Mouse (Mus musculus) hindbrain, embryonic 14.5 days (tissue): ENCODE measurements around the gene Lysmd3. TPM values are rescaled to one million over a fixed set of nuclear protein-coding genes. Genes with fewer than 3 reads are reported as not detected.
A peak's percentile ranks its signal among the peaks of the same experiment; 100 is the strongest.
"Not testable (repeated sequence)": the region's sequence is repeated elsewhere in the genome, so short reads cannot be mapped to it uniquely, and the experiment has no call there.

Source experiments
- ATAC-seq: fragments of 200-750 bp; cut with Nextera tagmentation; 2 replicates; pipeline ENCODE4 v1.8.0; 2017; ENCODE audit warnings: moderate number of reproducible peaks, mild to moderate bottlenecking, moderate TSS enrichment, moderate library complexity; ENCODE audit not compliant: low FRiP score
- DNase-seq: peaks from one replicate; pipeline ENCODE4 v3.0.0-alpha.2; 2015; ENCODE audit warnings: low spot score
- H3K27ac ChIP-seq: fragments of 300-500 bp; sonication (generic); 2 replicates; pipeline ENCODE4 v1.5.1; 2014; ENCODE audit warnings: mild to moderate bottlenecking, moderate library complexity
- H3K27me3 ChIP-seq: fragments of 300-500 bp; sonication (generic); 2 replicates; pipeline ENCODE4 v1.6.1; 2014; ENCODE audit warnings: mild to moderate bottlenecking, low read length, mixed read lengths; ENCODE audit not compliant: control insufficient read depth, insufficient read depth
- H3K36me3 ChIP-seq: fragments of 300-500 bp; sonication (generic); replicated peaks from 2 replicates; pipeline ENCODE4 v1.6.1; 2014; ENCODE audit not compliant: control insufficient read depth, insufficient read depth
- H3K4me1 ChIP-seq: fragments of 300-500 bp; sonication (generic); replicated peaks from 2 replicates; pipeline ENCODE4 v1.6.1; 2014; ENCODE audit warnings: antibody characterized with exemption, low read length, mixed read lengths; ENCODE audit not compliant: control insufficient read depth, insufficient read depth
- H3K4me2 ChIP-seq: fragments of 300-500 bp; sonication (generic); replicated peaks from 2 replicates; pipeline ENCODE4 v1.6.1; 2014; ENCODE audit warnings: mild to moderate bottlenecking, moderate library complexity
- H3K4me3 ChIP-seq: fragments of 300-500 bp; sonication (generic); replicated peaks from 2 replicates; pipeline ENCODE4 v1.5.1; 2014; ENCODE audit warnings: mild to moderate bottlenecking, low read length
- H3K9ac ChIP-seq: fragments of 300-500 bp; sonication (generic); 2 replicates; pipeline ENCODE4 v1.6.1; 2014
- H3K9me3 ChIP-seq: fragments of 300-500 bp; sonication (generic); 2 replicates; pipeline ENCODE4 v1.6.1; 2016; ENCODE audit warnings: low read length; ENCODE audit not compliant: control insufficient read depth
- WGBS: fragments of 180-500 bp; shearing (Covaris S2); extraction: QIAGEN DNeasy Blood & Tissue Kit; methylation state at CpG from one replicate; pipeline ENCODE4 v1.1.7; 2014; 5-methylcytosine and 5-hydroxymethylcytosine counted together
- polyA plus RNA-seq: library from polyadenylated mRNA; unstranded; fragments of >200 nt; fragmentation: Nextera tagmentation; extraction: Ambion mirVana; gene quantifications from 2 replicates; pipeline ENCODE4 v1.2.1, GENCODE M21; 2014

Lysmd3 gene
- polyA plus RNA-seq, 1 experiment from 2014 or later = 23.8 TPM

- Histone ChIP-seq H3K4me1 (no peaks in the 10 kb centered on the region), H3K4me2 (peak overlapping the region; percentile 48), H3K9ac (no peak overlapping the region), H3K27me3 (no peaks in the 10 kb centered on the region), H3K27ac (no peak overlapping the region), H3K36me3 (no peaks in the 10 kb centered on the region), H3K4me3 (no peak overlapping the region), H3K9me3 (no peaks in the 10 kb centered on the region)
- ATAC-seq (peak; percentile 59), DNase-seq (peak; percentile 81)
- 1% methylated on average over 8 of the region's 8 CpGs for WGBS
Measured at GRCm38 (mm10) chr13:81641289-81642045, 16.0 kb upstream of the Lysmd3 start.

DNA sequence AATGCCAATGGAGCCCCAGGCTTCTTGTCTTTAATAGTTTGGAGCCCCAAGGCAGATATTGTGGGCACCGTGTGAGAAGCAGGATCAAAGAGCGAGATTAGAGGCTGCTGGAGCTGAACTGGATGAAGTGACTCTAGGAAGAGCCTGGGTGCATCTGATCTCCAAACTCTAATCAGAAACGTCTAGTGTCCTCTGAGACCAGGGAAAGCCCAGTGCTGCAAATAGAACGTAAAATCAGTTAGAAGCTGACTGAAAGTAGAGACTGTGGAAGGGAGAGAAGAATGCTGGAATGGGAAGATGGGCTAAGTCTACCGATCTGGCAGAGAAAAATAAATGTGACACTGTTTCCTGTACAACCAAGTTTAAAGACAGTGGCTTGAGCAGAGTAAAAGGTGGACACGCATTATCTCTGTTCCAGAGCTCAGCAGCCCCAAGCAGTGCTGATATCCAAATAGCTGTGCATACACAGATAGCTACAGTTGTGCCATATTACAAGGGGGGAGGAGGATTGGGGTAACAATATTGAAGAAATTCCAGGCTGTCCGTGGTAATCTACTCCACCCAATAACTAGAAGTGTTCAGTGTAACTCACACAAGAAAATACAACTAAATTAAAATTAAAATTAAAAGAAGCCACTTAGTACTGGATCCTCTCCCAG, 14.8 kb upstream of the Lysmd3 start:
- Histone ChIP-seq H3K4me2 (no peak overlapping the region), H3K4me1 (no peaks in the 10 kb centered on the region), H3K36me3 (no peaks in the 10 kb centered on the region), H3K27ac (no peak overlapping the region), H3K9me3 (no peaks in the 10 kb centered on the region), H3K4me3 (no peak overlapping the region), H3K27me3 (no peaks in the 10 kb centered on the region), H3K9ac (no peak overlapping the region)
- ATAC-seq (no peak), DNase-seq (no peak)
- WGBS = 59% methylated on average over 7 of the region's 7 CpGs

DNA sequence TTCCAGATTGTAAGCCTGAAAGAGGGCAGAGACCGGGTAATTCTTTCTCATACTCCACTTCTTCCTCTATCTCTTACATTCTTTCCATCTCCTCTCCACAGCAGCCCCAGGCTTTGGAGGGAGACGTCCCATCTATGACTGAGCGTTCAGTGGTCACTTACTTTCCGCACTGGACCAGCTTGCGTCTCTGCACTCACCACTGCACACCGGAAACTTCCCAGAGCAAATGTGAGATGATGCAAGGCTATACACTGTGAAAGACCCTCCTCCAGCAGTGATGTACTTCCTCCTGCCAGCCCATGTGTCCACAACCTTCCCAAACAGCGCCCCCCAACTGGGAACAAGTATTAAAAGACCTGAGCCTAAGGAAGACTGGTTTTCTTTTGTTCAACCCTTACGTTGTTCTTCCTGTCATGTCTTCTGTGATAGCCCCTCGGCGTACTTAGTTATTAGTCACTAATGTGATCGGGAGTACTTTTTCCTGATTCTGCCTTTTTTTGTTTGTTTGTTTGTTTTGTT, 13.4 kb upstream of the Lysmd3 start:
- WGBS = 93% methylated on average over 11 of the region's 11 CpGs
- no peak overlapping the region for H3K4me3 ChIP-seq
- H3K27ac ChIP-seq = no peak overlapping the region
- H3K9me3 ChIP-seq = no peaks in the 10 kb centered on the region
- DNase-seq = no peak
- no peak overlapping the region for H3K9ac ChIP-seq
- H3K4me2 ChIP-seq = no peak overlapping the region
- H3K36me3 ChIP-seq = no peaks in the 10 kb centered on the region
- no peaks in the 10 kb centered on the region for H3K4me1 ChIP-seq
- H3K27me3 ChIP-seq = no peaks in the 10 kb centered on the region
- ATAC-seq = no peak

DNA sequence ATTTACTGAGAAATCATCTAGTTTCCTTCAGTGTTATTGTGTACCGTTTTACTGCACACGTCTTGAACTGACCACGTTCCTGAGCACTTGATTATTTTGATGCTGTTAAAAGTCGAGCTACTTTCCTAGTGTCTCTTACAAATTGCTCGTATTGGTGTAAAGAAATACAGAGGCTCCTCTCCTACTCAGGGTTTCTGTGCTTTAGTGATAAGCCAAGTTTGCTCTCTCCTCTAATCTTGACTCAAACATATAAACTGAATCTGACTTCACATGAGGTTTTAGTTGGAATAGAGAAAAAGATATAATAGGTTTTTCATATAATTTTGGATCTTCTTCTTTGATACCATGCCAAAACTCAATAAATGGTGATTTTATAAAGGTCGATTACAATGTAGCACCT, 11.1 kb upstream of the Lysmd3 start:
- no peak overlapping the region for H3K4me2 ChIP-seq
- DNase-seq = no peak
- H3K9ac ChIP-seq = no peak overlapping the region
- no peaks in the 10 kb centered on the region for H3K36me3 ChIP-seq
- H3K27me3 ChIP-seq = no peaks in the 10 kb centered on the region
- H3K9me3 ChIP-seq = no peaks in the 10 kb centered on the region
- no peak overlapping the region for H3K27ac ChIP-seq
- WGBS = 87% methylated on average over 6 of the region's 6 CpGs
- no peak overlapping the region for H3K4me3 ChIP-seq
- no peaks in the 10 kb centered on the region for H3K4me1 ChIP-seq
- no peak for ATAC-seq

DNA sequence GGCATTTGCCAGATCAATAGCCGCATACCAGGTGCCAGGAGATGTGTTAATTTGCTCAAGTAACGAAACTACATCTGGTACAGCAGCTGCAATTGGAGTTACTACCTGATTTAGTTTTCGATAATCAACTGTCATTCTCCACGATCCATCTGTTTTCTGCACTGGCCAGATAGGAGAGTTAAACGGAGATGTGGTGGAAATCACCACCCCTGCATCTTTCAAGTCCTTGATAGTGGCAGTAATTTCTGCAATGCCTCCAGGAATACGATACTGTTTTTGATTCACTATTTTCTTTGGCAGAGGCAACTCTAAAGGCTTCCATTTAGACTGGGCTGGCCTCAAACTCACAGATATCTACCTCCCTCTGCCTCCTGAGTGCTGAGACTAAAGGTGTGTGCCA, 7.1 kb upstream of the Lysmd3 start:
- not testable (repeated sequence) for H3K9me3 ChIP-seq, H3K27me3 ChIP-seq, H3K4me1 ChIP-seq, H3K4me2 ChIP-seq, ATAC-seq, H3K27ac ChIP-seq, H3K9ac ChIP-seq, H3K36me3 ChIP-seq, DNase-seq, H3K4me3 ChIP-seq
- WGBS = 81% methylated on average over 4 of the region's 6 CpGs

- Histone ChIP-seq H3K4me1 (peaks cover 20% of the 10 kb centered on the region), H3K4me3 (peak overlapping the region; percentile 79; the same call in 1 of the 2 replicates), H3K4me2 (peak overlapping the region; percentile 74), H3K27me3 (no peaks in the 10 kb centered on the region), H3K36me3 (no peaks in the 10 kb centered on the region), H3K27ac (peak overlapping the region; percentile 88; the same call in 1 of the 2 replicates), H3K9ac (no peak overlapping the region), H3K9me3 (no peaks in the 10 kb centered on the region)
- 4% methylated on average over 14 of the region's 14 CpGs for WGBS
- no peak for ATAC-seq
- peak; percentile 49 for DNase-seq
Measured at GRCm38 (mm10) chr13:81656091-81656850, 1.2 kb upstream of the Lysmd3 start.

DNA sequence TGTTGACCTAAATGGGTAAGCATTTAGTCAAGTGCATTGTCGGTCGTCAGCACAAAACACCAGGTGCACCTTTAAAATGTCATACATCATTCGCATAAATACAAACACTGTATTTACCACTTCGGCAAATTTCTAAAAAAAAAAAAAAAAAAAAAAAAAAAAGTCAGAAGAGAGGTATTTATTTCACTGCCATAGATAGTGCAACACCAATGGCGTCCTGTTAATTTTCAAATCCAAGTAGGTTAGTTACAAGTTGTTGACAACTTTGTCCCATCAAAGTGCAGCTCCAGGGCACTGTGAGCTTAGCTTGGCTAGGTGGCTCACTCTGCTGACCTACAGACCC, 484 bp upstream of the Lysmd3 start:
- Histone ChIP-seq H3K27ac (peak overlapping the region; percentile 88), H3K36me3 (no peaks in the 10 kb centered on the region), H3K4me1 (peaks cover 20% of the 10 kb centered on the region), H3K9me3 (no peaks in the 10 kb centered on the region), H3K27me3 (no peaks in the 10 kb centered on the region), H3K9ac (peak overlapping the region; percentile 79), H3K4me3 (peak overlapping the region; percentile 79), H3K4me2 (peak overlapping the region; percentile 74)
- no peak for ATAC-seq
- no peak for DNase-seq
- WGBS = 3% methylated on average over 5 of the region's 5 CpGs

DNA sequence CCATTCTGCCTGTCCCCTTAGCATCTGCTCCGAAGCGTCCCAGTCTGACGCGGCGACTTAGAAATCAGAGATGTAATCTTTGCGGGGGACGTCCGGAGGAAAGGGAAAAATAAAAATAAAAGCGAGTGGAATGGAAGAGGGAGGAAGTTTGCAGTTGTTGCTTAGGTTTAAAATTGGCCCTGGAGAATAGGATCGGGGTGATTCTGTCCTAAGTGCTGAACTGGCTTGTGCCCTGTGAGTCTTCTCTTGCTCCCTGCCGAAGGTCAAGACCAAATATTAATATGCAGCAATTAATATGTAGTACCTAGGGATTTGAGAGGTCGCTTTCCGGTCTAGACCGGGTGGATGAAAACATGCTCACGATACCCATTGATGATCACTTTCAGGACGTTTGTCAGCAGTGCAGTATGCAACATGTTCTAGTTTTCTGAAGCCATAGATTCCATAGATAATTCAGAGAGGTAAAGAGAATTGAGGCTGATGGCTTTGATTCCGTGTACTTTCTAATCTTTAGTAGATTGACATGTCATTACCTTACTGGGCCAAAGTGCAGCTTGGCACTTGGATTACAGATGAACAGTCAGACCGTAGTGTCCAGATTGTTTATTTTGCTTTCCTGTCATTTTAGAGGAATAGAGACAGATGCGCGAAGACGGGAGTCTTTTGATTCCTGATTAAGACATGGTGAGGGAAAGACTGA, 740 bp downstream of the Lysmd3 start:
- WGBS = 6% methylated on average over 21 of the region's 21 CpGs
- H3K4me1 ChIP-seq = peaks cover 20% of the 10 kb centered on the region
- ATAC-seq (no peak), DNase-seq (peak; percentile 36)
- no peaks in the 10 kb centered on the region for H3K9me3 ChIP-seq
- H3K9ac ChIP-seq = peak overlapping the region; percentile 79
- peak overlapping the region; percentile 88 for H3K27ac ChIP-seq
- H3K4me3 ChIP-seq = peak overlapping the region; percentile 79
- no peaks in the 10 kb centered on the region for H3K27me3 ChIP-seq
- peak overlapping the region; percentile 74 for H3K4me2 ChIP-seq
- no peaks in the 10 kb centered on the region for H3K36me3 ChIP-seq
